Comparison of ENCODE assay signal across 7 mouse cellular contexts in the genomic region with DNA sequence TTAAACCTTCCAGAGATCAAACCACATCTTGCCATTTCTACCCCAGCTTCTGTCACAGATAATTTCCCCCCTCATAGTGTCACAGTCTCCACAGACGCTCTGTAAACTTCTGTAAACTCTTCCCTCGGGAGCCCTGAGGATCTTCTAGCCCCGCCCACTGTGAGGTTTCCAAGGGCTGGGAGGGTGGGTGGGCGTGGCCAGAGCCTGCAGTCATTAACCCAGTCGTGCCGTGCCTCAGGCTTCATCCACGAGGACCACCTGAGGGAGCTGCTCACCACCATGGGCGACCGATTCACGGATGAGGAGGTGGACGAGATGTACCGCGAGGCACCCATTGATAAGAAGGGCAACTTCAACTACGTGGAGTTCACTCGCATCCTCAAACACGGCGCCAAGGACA. TPM values are rescaled to one million over a fixed set of nuclear protein-coding genes. Genes with fewer than 3 reads are reported as not detected.
A peak's percentile ranks its signal among the peaks of the same experiment; 100 is the strongest.
DNase-seq lines count a peak whose midpoint lies in the region; ATAC-seq and TF ChIP-seq lines count a peak whose summit lies in the region.

No protein-coding gene starts in this region.

- peak; percentile 19 for TF ChIP-seq CTCF in lung, embryonic 14.5 days (IDR thresholded peaks at IDR 0.05; ENCODE audit: low read depth)
- no peak for TF ChIP-seq CTCF in lung, adult 2 months (IDR thresholded peaks at IDR 0.05; ENCODE audit: insufficient read depth, low read length)
- TF ChIP-seq CTCF in hindbrain, postnatal 0 days (IDR thresholded peaks at IDR 0.05; ENCODE audit: low read depth): no peak

- H3K27ac ChIP-seq in lung, embryonic 14.5 days (ENCODE audit: low read depth): no peak overlapping the region
- no peak overlapping the region for H3K27ac ChIP-seq in hindbrain, postnatal 0 days
- no peak overlapping the region for H3K27ac ChIP-seq in neural tube, embryonic 13.5 days (replicated peaks)

- DNase-seq in lung, embryonic 14.5 days: peak; percentile 81
- no peak for DNase-seq in lung, adult 2 months
- peak; percentile 69 for DNase-seq in c-Kit-positive CD71-positive TER-119-positive erythroid progenitor cells, embryonic 14.5 days (ENCODE audit: low spot score)
- DNase-seq in hindbrain, postnatal 0 days (ENCODE audit: low spot score): no peak
- no peak for DNase-seq in frontal cortex, postnatal 25 days (ENCODE audit: low spot score in 2 of 2)
- DNase-seq in MN1 (ENCODE audit: low spot score): no peak

- TF ChIP-seq POLR2A in lung, adult 2 months (IDR thresholded peaks at IDR 0.05; ENCODE audit: borderline replicate concordance, extremely low read depth, low read depth, low read length): no peak

- peak; percentile 28 for ATAC-seq in lung, embryonic 14.5 days (ENCODE audit: insufficient read depth)
- 0 out of 2 replicates have a peak, but pooled peaks have one; percentile 31 for ATAC-seq in hindbrain, postnatal 0 days
- ATAC-seq in neural tube, embryonic 13.5 days (ENCODE audit: low read depth): no peak

- WGBS in lung, embryonic 14.5 days: 14% methylated on average over 17 of the region's 17 CpGs
- 25% methylated on average over 17 of the region's 17 CpGs for WGBS in lung, adult 2 months
- WGBS in hindbrain, postnatal 0 days: 16% methylated on average over 17 of the region's 17 CpGs
- 20% methylated on average over 17 of the region's 17 CpGs for WGBS in neural tube, embryonic 13.5 days

- no peaks in the 10 kb centered on the region for H3K9me3 ChIP-seq in lung, embryonic 14.5 days (ENCODE audit: low read depth, low read length)
- H3K9me3 ChIP-seq in hindbrain, postnatal 0 days (ENCODE audit: low read length): no peaks in the 10 kb centered on the region
- H3K9me3 ChIP-seq in neural tube, embryonic 13.5 days: no peaks in the 10 kb centered on the region

- H3K4me2 ChIP-seq in lung, embryonic 14.5 days: peak overlapping the region; percentile 39
- H3K4me2 ChIP-seq in hindbrain, postnatal 0 days (ENCODE audit: low read depth, low read length): no peak overlapping the region; the same call in 1 of the 2 replicates
- H3K4me2 ChIP-seq in neural tube, embryonic 13.5 days: peak overlapping the region; percentile 10; the same call in 1 of the 2 replicates

- H3K4me1 ChIP-seq in lung, embryonic 14.5 days (ENCODE audit: insufficient read depth): peaks cover 6% of the 10 kb centered on the region
- H3K4me1 ChIP-seq in lung, adult 2 months (ENCODE audit: control insufficient read depth, insufficient read depth, low read length): no peaks in the 10 kb centered on the region
- no peaks in the 10 kb centered on the region for H3K4me1 ChIP-seq in hindbrain, postnatal 0 days (ENCODE audit: insufficient read depth, low read length)
- peaks cover 29% of the 10 kb centered on the region for H3K4me1 ChIP-seq in neural tube, embryonic 13.5 days (replicated peaks)

- H3K27me3 ChIP-seq in lung, embryonic 14.5 days (ENCODE audit: insufficient read depth, low read length): no peaks in the 10 kb centered on the region
- H3K27me3 ChIP-seq in hindbrain, postnatal 0 days (ENCODE audit: insufficient read depth, low read length): no peaks in the 10 kb centered on the region
- H3K27me3 ChIP-seq in neural tube, embryonic 13.5 days: peaks cover 8% of the 10 kb centered on the region

- H3K36me3 ChIP-seq in lung, embryonic 14.5 days (ENCODE audit: insufficient read depth): peaks cover 8% of the 10 kb centered on the region; the same call in 1 of the 2 replicates
- no peaks in the 10 kb centered on the region for H3K36me3 ChIP-seq in hindbrain, postnatal 0 days (ENCODE audit: insufficient read depth, low read length)
- H3K36me3 ChIP-seq in neural tube, embryonic 13.5 days: no peaks in the 10 kb centered on the region

- no peak overlapping the region for H3K4me3 ChIP-seq in lung, embryonic 14.5 days (ENCODE audit: low read depth, low read length)
- no peak overlapping the region for H3K4me3 ChIP-seq in lung, adult 2 months (replicated peaks; ENCODE audit: extremely low read depth, low read depth, low read length)
- no peak overlapping the region for H3K4me3 ChIP-seq in hindbrain, postnatal 0 days (ENCODE audit: low read length)
- no peak overlapping the region for H3K4me3 ChIP-seq in neural tube, embryonic 13.5 days

- H3K9ac ChIP-seq in lung, embryonic 14.5 days: no peak overlapping the region; the same call in 1 of the 2 replicates
- no peak overlapping the region for H3K9ac ChIP-seq in hindbrain, postnatal 0 days (replicated peaks; ENCODE audit: low read length)
- H3K9ac ChIP-seq in neural tube, embryonic 13.5 days: no peak overlapping the region

RNA-seq across cellular contexts. Expression of a gene that starts 5.5 kb away (rescaled TPM):
- polyA plus RNA-seq in lung, embryonic 14.5 days (2014; fragmentation: Nextera tagmentation; extraction: Ambion mirVana): 397 and 446 TPM in 2 replicates
- polyA plus RNA-seq in lung, adult 2 months (2012; rRNA removed): 174 and 258 TPM in 2 replicates
- 38.4 and 41.7 TPM in 2 replicates for total RNA-seq in hindbrain, postnatal 0 days (2014; rRNA removed)
- polyA plus RNA-seq in hindbrain, postnatal 0 days (2015; fragmentation: Nextera tagmentation; extraction: Ambion mirVana): 32.5 and 38.4 TPM in 2 replicates
- polyA plus RNA-seq in neural tube, embryonic 13.5 days (2015; fragmentation: Nextera tagmentation; extraction: Ambion mirVana): 55.2 and 56.0 TPM in 2 replicates

RNA-seq across cellular contexts. Expression of a gene that starts 59.1 kb away (rescaled TPM):
- polyA plus RNA-seq in lung, embryonic 14.5 days (2014; fragmentation: Nextera tagmentation; extraction: Ambion mirVana): 69.1 and 75.1 TPM in 2 replicates
- 8.4 and 11.8 TPM in 2 replicates for polyA plus RNA-seq in lung, adult 2 months (2012; rRNA removed)
- 18.2 and 26.6 TPM in 2 replicates for total RNA-seq in hindbrain, postnatal 0 days (2014; rRNA removed)
- polyA plus RNA-seq in hindbrain, postnatal 0 days (2015; fragmentation: Nextera tagmentation; extraction: Ambion mirVana): 12.6 and 14.4 TPM in 2 replicates
- polyA plus RNA-seq in neural tube, embryonic 13.5 days (2015; fragmentation: Nextera tagmentation; extraction: Ambion mirVana): 24.1 and 31.1 TPM in 2 replicates

Comparison
In these comparisons a context has a peak if more than half of its experiments do, and no peak if none do; other contexts are left out.
1. DNase-seq: peak in lung, embryonic 14.5 days (single experiment) and c-Kit-positive CD71-positive TER-119-positive erythroid progenitor cells, embryonic 14.5 days (single experiment); none in lung, adult 2 months (single experiment), hindbrain, postnatal 0 days (single experiment), frontal cortex, postnatal 25 days (0 of 2) and MN1 (single experiment).